Mouse (Mus musculus) embryonic facial prominence, embryonic 12.5 days (tissue): ENCODE data around the gene Nfkb2. TPM values are rescaled to one million over a fixed set of nuclear protein-coding genes. Genes with fewer than 3 reads are reported as not detected.

Source experiments
- ATAC-seq: fragments of 200-750 bp; cut with Nextera tagmentation; 2 replicates; pipeline ENCODE4 v1.8.0; 2017; ENCODE audit not compliant: insufficient number of reproducible peaks, insufficient read depth, low FRiP score, low TSS enrichment
- H3K27ac ChIP-seq: fragments of 300-500 bp; sonication (generic); 2 replicates; pipeline ENCODE4 v1.5.1; 2016; ENCODE audit warnings: mild to moderate bottlenecking
- H3K27me3 ChIP-seq: fragments of 300-500 bp; sonication (generic); 2 replicates; pipeline ENCODE4 v1.6.1; 2016; ENCODE audit warnings: mild to moderate bottlenecking, moderate library complexity
- H3K36me3 ChIP-seq: fragments of 300-500 bp; sonication (generic); 2 replicates; pipeline ENCODE4 v1.6.1; 2016; ENCODE audit warnings: mild to moderate bottlenecking
- H3K4me1 ChIP-seq: fragments of 300-500 bp; sonication (generic); 2 replicates; pipeline ENCODE4 v1.6.1; 2016
- H3K4me2 ChIP-seq: fragments of 300-500 bp; sonication (generic); replicated peaks from 2 replicates; pipeline ENCODE4 v1.6.1; 2016; ENCODE audit warnings: mild to moderate bottlenecking, moderate library complexity
- H3K4me3 ChIP-seq: fragments of 300-500 bp; sonication (generic); 2 replicates; pipeline ENCODE4 v1.5.1; 2016; ENCODE audit warnings: mild to moderate bottlenecking
- H3K9ac ChIP-seq: fragments of 300-500 bp; sonication (generic); 2 replicates; pipeline ENCODE4 v1.6.1; 2016; ENCODE audit warnings: mild to moderate bottlenecking, moderate library complexity
- H3K9me3 ChIP-seq: fragments of 300-500 bp; sonication (generic); 2 replicates; pipeline ENCODE4 v1.6.1; 2016; ENCODE audit warnings: mild to moderate bottlenecking, moderate library complexity
- WGBS: fragments of 180-500 bp; shearing (Covaris S2); methylation state at CpG from one replicate; pipeline ENCODE4 v1.1.7; 2016; 5-methylcytosine and 5-hydroxymethylcytosine counted together
- polyA plus RNA-seq: library from polyadenylated mRNA; unstranded; fragments of >200 nt; fragmentation: Nextera tagmentation; extraction: Ambion mirVana; gene quantifications from 2 replicates; pipeline ENCODE4 v1.2.1, GENCODE M21; 2016

Gene Nfkb2
- polyA plus RNA-seq, 1 experiment from 2014 or later: 9.0 TPM

DNA sequence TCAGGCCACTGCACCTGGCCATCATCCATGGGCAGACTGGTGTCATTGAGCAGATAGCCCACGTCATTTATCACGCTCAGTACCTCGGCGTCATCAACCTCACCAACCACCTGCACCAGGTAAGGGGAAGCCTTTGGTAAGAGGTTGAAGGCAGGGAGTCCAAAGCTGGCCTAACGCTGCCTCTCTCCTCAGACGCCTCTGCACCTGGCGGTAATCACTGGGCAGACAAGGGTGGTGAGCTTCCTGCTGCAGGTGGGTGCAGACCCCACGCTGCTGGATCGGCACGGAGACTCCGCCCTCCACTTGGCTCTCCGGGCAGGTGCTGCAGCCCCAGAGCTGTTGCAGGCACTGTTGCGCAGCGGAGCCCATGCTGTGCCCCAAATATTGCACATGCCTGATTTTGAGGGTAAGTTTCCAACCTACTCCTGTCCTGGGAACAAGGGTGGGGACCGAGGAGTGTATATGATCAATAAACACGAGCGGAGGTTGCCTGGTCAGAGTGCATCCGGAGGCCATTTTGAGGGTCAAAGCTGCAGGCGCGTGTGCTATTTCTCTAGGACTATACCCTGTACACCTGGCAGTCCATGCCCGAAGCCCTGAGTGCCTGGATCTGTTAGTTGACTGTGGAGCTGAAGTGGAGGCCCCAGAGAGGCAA lies 5.7 kb downstream of the Nfkb2 start:
- Histone ChIP-seq H3K36me3 (peaks cover 18% of the 10 kb centered on the region; the same call in 1 of the 2 replicates), H3K27me3 (peaks cover 48% of the 10 kb centered on the region), H3K4me1 (peaks cover 18% of the 10 kb centered on the region), H3K4me3 (no peak overlapping the region), H3K4me2 (no peak overlapping the region), H3K27ac (no peak overlapping the region), H3K9me3 (no peaks in the 10 kb centered on the region), H3K9ac (no peak overlapping the region)
- ATAC-seq: no peak
- 83% methylated on average over 21 of the region's 21 CpGs for WGBS

DNA sequence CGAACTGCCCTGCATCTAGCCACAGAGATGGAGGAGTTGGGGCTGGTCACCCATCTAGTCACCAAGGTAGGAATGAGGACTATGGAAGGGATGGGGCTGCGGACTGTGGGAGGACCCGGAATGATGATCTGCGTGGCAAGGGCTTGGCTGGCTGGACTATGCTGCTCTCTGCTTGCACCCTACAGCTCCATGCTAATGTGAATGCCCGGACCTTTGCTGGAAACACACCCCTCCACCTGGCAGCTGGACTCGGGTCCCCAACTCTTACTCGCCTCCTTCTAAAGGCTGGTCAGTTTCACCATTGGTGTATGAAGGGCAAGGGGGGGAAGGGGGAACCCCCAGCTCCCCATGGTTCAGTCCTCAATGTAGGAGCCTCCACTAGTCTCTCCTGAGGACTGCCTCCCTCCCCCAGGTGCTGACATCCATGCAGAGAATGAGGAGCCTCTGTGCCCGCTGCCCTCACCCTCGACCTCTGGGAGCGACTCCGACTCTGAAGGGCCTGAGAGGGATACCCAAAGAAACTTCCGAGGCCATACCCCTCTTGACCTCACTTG lies 6.3 kb downstream of the Nfkb2 start:
- peaks cover 54% of the 10 kb centered on the region for H3K27me3 ChIP-seq
- peaks cover 18% of the 10 kb centered on the region; the same call in 1 of the 2 replicates for H3K36me3 ChIP-seq
- ATAC-seq: no peak
- 86% methylated on average over 12 of the region's 12 CpGs for WGBS
- H3K9me3 ChIP-seq: no peaks in the 10 kb centered on the region
- no peak overlapping the region for H3K9ac ChIP-seq
- H3K4me1 ChIP-seq: peaks cover 16% of the 10 kb centered on the region
- H3K4me2 ChIP-seq: no peak overlapping the region
- H3K27ac ChIP-seq: no peak overlapping the region
- H3K4me3 ChIP-seq: no peak overlapping the region

DNA sequence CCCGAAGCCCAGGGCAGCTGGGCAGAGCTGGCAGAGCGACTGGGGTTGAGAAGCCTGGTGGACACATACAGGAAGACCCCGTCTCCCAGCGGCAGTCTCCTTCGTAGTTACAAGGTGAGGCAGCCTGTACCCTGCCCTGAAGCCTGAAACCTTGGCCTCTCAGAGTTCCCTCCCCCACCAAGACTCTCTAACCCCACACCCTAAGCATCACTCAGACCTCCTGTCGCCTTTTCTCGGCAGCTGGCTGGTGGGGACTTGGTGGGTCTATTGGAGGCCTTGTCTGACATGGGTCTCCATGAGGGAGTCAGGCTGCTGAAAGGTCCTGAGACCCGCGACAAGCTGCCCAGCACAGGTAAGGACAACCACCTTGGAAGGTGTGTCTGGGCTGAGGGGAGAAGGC lies 7.2 kb downstream of the Nfkb2 start:
- WGBS: 88% methylated on average over 9 of the region's 9 CpGs
- Histone ChIP-seq H3K9ac (no peak overlapping the region), H3K27me3 (peaks cover 63% of the 10 kb centered on the region), H3K9me3 (no peaks in the 10 kb centered on the region), H3K27ac (no peak overlapping the region), H3K36me3 (peaks cover 18% of the 10 kb centered on the region; the same call in 1 of the 2 replicates), H3K4me1 (peaks cover 14% of the 10 kb centered on the region), H3K4me2 (no peak overlapping the region), H3K4me3 (no peak overlapping the region)
- ATAC-seq: no peak

DNA sequence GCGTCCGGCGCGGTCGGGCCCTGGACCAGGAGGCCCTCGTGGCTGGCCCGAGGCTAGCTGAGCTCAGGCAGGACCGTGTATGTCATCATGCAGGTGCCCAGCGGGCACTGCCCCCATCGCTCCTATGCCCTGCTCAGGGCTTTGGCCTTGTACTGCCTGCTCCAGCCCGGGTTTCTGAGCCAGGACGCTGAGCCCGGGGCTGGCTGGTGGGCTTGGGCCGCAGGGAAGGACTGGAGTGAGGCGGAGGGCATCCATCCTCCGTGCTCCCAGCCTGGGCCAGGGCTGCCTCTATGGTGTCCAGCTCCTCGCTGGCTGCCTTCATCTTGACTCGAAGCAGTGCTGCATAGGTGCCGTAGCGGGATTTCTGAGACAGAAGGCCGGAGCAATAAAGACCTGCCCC lies 8.4 kb downstream of the Nfkb2 start:
- H3K9ac ChIP-seq: no peak overlapping the region
- H3K9me3 ChIP-seq: no peaks in the 10 kb centered on the region
- H3K4me3 ChIP-seq: no peak overlapping the region
- 90% methylated on average over 21 of the region's 21 CpGs for WGBS
- H3K4me2 ChIP-seq: no peak overlapping the region
- H3K4me1 ChIP-seq: peaks cover 18% of the 10 kb centered on the region
- H3K27me3 ChIP-seq: peaks cover 65% of the 10 kb centered on the region
- ATAC-seq: no peak
- peaks cover 18% of the 10 kb centered on the region; the same call in 1 of the 2 replicates for H3K36me3 ChIP-seq
- H3K27ac ChIP-seq: no peak overlapping the region

DNA sequence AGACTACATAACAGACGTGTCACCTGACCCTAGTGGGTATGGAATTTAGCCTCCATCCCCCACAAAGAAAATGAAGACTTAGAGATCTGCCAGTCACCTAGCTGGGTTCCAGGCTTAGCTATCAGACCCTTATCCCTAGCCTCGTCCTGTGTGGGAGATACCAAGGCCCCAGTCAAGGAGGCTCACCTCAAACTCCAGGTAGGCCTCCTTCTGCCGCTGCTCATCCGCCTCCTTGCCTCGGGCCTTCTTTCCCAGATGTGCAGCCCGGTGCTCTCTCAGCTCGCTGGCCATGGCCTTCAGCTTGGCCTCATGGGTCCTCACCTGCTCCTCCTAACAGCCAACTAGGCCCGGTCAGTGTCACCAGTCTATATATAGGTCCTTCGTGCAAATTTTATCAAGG lies 9.0 kb downstream of the Nfkb2 start:
- no peak for ATAC-seq
- Histone ChIP-seq H3K9ac (no peak overlapping the region), H3K9me3 (no peaks in the 10 kb centered on the region), H3K4me1 (peaks cover 22% of the 10 kb centered on the region), H3K4me3 (no peak overlapping the region), H3K27me3 (peaks cover 65% of the 10 kb centered on the region), H3K27ac (no peak overlapping the region), H3K4me2 (no peak overlapping the region), H3K36me3 (peaks cover 18% of the 10 kb centered on the region; the same call in 1 of the 2 replicates)
- 89% methylated on average over 9 of the region's 9 CpGs for whole genome bisulfite sequencing

DNA sequence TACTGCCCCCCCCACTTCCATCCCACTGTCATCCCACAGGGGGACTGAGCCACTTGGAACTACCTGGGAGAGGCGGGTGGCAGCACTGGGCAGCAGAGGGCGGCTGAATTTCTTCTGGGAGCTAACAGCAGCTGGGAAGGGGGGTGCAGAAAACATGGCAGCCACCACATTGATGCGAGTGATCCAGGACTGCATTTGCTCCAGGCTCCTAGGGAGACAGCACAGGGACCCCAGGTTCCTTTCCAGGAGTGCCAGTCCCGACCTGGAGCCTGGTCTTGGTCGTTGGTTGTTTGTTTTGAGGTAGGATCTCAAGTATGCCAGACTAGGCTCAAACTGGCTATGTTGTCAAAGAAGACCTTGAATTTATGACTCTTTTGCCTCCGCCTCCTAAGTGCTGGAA lies 9.5 kb downstream of the Nfkb2 start:
- ATAC-seq: no peak
- Histone ChIP-seq H3K9ac (no peak overlapping the region), H3K36me3 (peaks cover 18% of the 10 kb centered on the region; the same call in 1 of the 2 replicates), H3K4me2 (no peak overlapping the region), H3K4me3 (no peak overlapping the region), H3K27me3 (peaks cover 65% of the 10 kb centered on the region), H3K9me3 (no peaks in the 10 kb centered on the region), H3K27ac (no peak overlapping the region), H3K4me1 (peaks cover 24% of the 10 kb centered on the region)
- WGBS: 72% methylated on average over 6 of the region's 6 CpGs

DNA sequence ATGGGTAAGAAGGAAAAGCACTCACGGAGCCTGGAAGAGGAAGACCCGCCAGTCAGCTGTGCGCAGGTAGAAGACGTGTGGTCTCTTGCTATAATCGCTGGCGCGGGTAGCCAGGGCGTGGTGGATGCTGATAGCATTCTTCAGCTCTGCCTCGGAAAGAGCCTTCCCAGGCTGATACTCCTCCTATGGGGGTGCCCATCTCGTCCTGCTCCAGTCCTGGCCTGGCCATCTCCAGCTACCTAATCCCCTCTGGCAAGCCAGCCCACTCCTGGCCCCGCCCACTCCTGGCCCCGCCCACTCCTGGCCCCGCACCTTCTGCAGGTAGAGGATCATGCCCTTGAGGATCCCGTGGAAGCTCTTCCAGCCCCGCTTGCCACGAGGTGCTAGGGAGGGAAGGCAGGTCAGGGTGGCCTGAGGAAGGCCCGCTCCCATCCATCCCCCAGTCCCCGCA lies 10.1 kb downstream of the Nfkb2 start:
- H3K9me3 ChIP-seq: no peaks in the 10 kb centered on the region
- H3K9ac ChIP-seq: no peak overlapping the region
- H3K4me2 ChIP-seq: no peak overlapping the region
- peaks cover 67% of the 10 kb centered on the region for H3K27me3 ChIP-seq
- no peak overlapping the region for H3K27ac ChIP-seq
- no peak for ATAC-seq
- peaks cover 18% of the 10 kb centered on the region; the same call in 1 of the 2 replicates for H3K36me3 ChIP-seq
- H3K4me3 ChIP-seq: no peak overlapping the region
- 9% methylated on average over 18 of the region's 18 CpGs for WGBS
- H3K4me1 ChIP-seq: peaks cover 25% of the 10 kb centered on the region; the same call in 1 of the 2 replicates

DNA sequence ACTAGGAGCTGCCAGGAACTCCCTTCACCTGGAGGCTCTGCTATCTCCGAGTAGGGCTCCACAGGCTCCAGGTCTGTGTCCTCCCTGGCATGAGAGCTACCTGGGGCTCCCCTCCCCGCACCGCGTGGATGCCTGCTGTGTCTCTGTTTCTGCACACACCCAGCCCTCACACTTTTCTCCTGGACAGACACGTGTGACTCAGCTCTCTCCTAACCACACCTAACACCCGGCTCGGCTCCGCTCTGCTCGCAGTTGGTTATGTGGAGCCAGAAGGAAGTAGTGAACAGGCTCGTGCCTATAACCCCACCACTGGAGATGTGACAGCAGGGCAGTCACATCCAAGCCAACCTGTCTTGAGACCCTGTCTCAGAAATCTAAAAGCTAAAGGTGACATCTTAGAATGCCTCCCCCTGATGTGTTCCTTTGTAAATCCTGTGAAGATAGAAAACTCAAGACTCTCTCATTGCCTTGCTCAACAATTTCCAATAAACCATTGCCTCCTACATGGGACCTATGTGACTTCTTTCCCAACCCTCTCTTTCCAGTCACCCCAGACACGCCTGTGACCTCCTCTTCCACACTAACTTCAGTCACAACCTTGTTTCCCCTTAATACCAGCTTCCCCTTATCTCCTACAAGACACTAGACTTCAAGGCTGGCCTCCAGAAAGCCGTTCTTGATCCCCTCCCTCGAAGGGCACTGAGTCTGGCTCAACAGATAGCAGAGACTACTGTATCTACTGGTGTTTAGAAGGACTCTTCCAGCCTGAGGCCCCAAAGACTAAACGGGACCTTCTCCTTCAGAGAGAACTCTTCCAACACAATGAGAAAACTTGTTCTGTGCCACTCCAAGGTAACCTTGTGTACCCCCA lies 11.0 kb downstream of the Nfkb2 start:
- Histone ChIP-seq H3K9ac (no peak overlapping the region), H3K4me3 (no peak overlapping the region), H3K27ac (no peak overlapping the region), H3K9me3 (no peaks in the 10 kb centered on the region), H3K4me2 (no peak overlapping the region), H3K36me3 (peaks cover 15% of the 10 kb centered on the region; the same call in 1 of the 2 replicates), H3K27me3 (peaks cover 76% of the 10 kb centered on the region), H3K4me1 (peaks cover 25% of the 10 kb centered on the region; the same call in 1 of the 2 replicates)
- 35% methylated on average over 14 of the region's 14 CpGs for WGBS
- no peak for ATAC-seq

DNA sequence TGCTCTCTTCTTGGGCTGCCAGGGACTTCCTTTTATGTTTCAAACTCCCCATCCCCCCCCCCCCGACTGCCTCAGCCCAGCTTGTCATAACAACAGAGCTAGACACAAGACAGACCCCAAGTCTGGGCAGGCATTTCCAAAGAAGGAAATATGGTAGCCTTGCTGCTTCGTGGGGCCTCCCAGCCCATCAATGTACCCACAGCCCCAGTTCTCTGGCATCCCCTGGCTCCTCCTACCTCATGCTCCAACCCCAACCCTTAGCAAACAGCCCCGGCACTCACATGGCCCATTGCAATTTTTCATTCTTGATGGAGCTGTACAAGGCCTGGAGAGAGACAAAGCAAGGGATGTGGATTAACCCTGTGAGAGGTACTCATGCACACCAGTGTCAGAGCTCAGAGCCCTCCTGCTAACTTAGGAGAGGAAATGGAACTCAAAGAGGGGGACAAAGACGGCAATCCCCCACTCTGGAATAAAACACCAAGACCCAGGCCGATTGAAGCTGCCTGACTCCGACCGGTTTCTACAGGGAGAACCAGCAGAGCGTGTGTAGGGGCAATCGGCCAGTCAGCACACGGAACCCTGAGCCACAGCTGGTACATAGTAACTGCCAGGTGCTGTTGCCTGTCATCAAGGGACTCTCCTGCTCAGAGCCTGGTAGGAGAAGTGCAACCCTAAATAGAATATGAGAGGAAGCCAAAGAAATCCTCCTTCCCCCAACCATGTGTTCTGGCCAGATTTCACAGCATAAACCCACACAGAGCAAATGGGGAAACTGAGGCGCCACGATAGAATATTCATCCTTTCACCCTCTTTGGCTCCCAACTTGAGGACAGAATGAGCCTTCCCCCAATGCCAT lies 11.9 kb downstream of the Nfkb2 start:
- H3K4me1 ChIP-seq: peaks cover 25% of the 10 kb centered on the region; the same call in 1 of the 2 replicates
- peaks cover 85% of the 10 kb centered on the region for H3K27me3 ChIP-seq
- H3K4me3 ChIP-seq: peak overlapping the region; percentile 10; the same call in 1 of the 2 replicates
- no peak overlapping the region for H3K27ac ChIP-seq
- ATAC-seq: no peak
- H3K36me3 ChIP-seq: peaks cover 7% of the 10 kb centered on the region; the same call in 1 of the 2 replicates
- WGBS: 47% methylated on average over 12 of the region's 12 CpGs
- H3K9ac ChIP-seq: no peak overlapping the region
- H3K4me2 ChIP-seq: no peak overlapping the region
- H3K9me3 ChIP-seq: no peaks in the 10 kb centered on the region

DNA sequence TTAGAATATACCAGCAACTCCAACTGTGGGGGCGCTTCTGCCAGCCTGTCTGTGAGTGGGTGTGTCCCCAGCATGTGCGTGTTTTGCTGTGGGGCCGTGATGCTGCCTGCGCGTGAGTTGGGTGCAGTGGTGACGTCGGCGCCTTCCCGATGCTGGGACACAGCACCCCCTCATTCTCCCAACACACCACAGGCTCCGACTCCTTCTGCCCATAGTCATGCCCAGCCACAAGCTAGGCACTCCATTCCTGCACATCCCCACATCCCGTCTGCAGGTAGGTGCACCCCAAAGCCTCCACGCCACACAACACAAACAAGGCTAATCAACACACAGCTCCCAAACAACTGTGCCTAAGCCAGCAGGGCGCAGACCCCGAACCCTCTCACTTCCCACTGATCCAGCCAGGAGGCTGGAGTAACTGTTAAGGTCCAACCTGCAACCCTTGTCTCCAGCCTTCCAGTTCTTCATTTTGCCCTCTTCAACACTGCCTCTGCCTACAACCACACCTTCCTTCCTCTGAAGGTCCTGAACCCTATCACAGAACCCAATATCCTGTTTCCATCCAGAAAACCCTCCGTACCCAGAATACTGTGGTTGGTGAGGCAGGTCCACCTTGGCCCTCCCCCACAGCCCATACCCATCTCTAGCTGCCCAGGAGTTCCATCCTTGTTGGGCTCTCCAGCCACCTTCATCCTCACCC lies 12.9 kb downstream of the Nfkb2 start:
- Histone ChIP-seq H3K27ac (no peak overlapping the region), H3K4me1 (peaks cover 33% of the 10 kb centered on the region), H3K4me3 (peak overlapping the region; percentile 45), H3K27me3 (peaks cover 95% of the 10 kb centered on the region), H3K4me2 (peak overlapping the region; percentile 81), H3K9ac (peak overlapping the region; percentile 62; the same call in 1 of the 2 replicates), H3K36me3 (no peaks in the 10 kb centered on the region), H3K9me3 (no peaks in the 10 kb centered on the region)
- ATAC-seq: no peak
- 36% methylated on average over 15 of the region's 15 CpGs for WGBS
